Mouse (Mus musculus): Measurements from ENCODE around the gene Pth2. TPM values are rescaled to one million over a fixed set of nuclear protein-coding genes. Genes with fewer than 3 reads are reported as not detected.

Gene Pth2
- total and polyA plus RNA-seq, 3 experiments = not detected

- no peaks in the 10 kb centered on the region for H3K36me3 ChIP-seq (ENCODE audit: control insufficient read depth, insufficient read depth, low read length)
- H3K4me1 ChIP-seq (ENCODE audit: control insufficient read depth, insufficient read depth, low read length) = no peaks in the 10 kb centered on the region
- no peak overlapping the region for H3K27ac ChIP-seq
- no peak overlapping the region for H3K4me3 ChIP-seq
- H3K27me3 ChIP-seq (ENCODE audit: control insufficient read depth, insufficient read depth, low read length) = peaks cover 15% of the 10 kb centered on the region; the same call in 1 of the 2 replicates
- intact Hi-C loops (cut with DNase I) = no loop called here
- DNase-seq = no peak
- 66% methylated on average over 7 of the region's 7 CpGs for WGBS
- H3K9ac ChIP-seq (ENCODE audit: low read depth, low read length) = no peak overlapping the region
- no peak for TF ChIP-seq POLR2A (IDR thresholded peaks at IDR 0.05; ENCODE audit: insufficient read depth, low read depth, low read length)
- no peak for TF ChIP-seq EP300 (IDR thresholded peaks at IDR 0.05; ENCODE audit: insufficient read depth, low read depth, low read length)
- no peak for TF ChIP-seq CTCF (IDR thresholded peaks at IDR 0.05)
- no peaks in the 10 kb centered on the region for H3K79me2 ChIP-seq (replicated peaks; ENCODE audit: control insufficient read depth, insufficient read depth, low read length)
Observed at GRCm38 (mm10) chr7:45185921-45186320, 5.1 kb downstream of the Pth2 start.

GRCm38 (mm10) chr7:45189600-45189999, 8.8 kb downstream of the Pth2 start:
- H3K9ac ChIP-seq (ENCODE audit: low read depth, low read length) = no peak overlapping the region
- H3K27ac ChIP-seq = no peak overlapping the region
- no peak for DNase-seq
- H3K27me3 ChIP-seq (ENCODE audit: control insufficient read depth, insufficient read depth, low read length) = peaks cover 5% of the 10 kb centered on the region; the same call in 1 of the 2 replicates
- WGBS = 50% methylated on average over 16 of the region's 16 CpGs
- H3K79me2 ChIP-seq (replicated peaks; ENCODE audit: control insufficient read depth, insufficient read depth, low read length) = no peaks in the 10 kb centered on the region
- TF ChIP-seq CTCF (IDR thresholded peaks at IDR 0.05) (no peak), EP300 (IDR thresholded peaks at IDR 0.05; ENCODE audit: insufficient read depth, low read depth, low read length) (no peak), POLR2A (IDR thresholded peaks at IDR 0.05; ENCODE audit: insufficient read depth, low read depth, low read length) (no peak)
- H3K4me3 ChIP-seq = no peak overlapping the region
- H3K4me1 ChIP-seq (ENCODE audit: control insufficient read depth, insufficient read depth, low read length) = no peaks in the 10 kb centered on the region
- intact Hi-C loops (cut with DNase I) = no loop called here
- H3K36me3 ChIP-seq (ENCODE audit: control insufficient read depth, insufficient read depth, low read length) = no peaks in the 10 kb centered on the region

GRCm38 (mm10) chr7:45190186-45190585, 9.4 kb downstream of the Pth2 start:
- H3K4me1 ChIP-seq (ENCODE audit: control insufficient read depth, insufficient read depth, low read length) = no peaks in the 10 kb centered on the region
- H3K27me3 ChIP-seq (ENCODE audit: control insufficient read depth, insufficient read depth, low read length) = peaks cover 5% of the 10 kb centered on the region; the same call in 1 of the 2 replicates
- no peaks in the 10 kb centered on the region for H3K36me3 ChIP-seq (ENCODE audit: control insufficient read depth, insufficient read depth, low read length)
- H3K9ac ChIP-seq (ENCODE audit: low read depth, low read length) = no peak overlapping the region
- 88% methylated on average over 6 of the region's 6 CpGs for WGBS
- intact Hi-C loops (cut with DNase I) = no loop called here
- no peak for DNase-seq
- no peaks in the 10 kb centered on the region for H3K79me2 ChIP-seq (replicated peaks; ENCODE audit: control insufficient read depth, insufficient read depth, low read length)
- no peak for TF ChIP-seq CTCF (IDR thresholded peaks at IDR 0.05)
- H3K27ac ChIP-seq = no peak overlapping the region
- H3K4me3 ChIP-seq = no peak overlapping the region

- no peak overlapping the region for H3K4me3 ChIP-seq
- no peak for TF ChIP-seq POLR2A (IDR thresholded peaks at IDR 0.05; ENCODE audit: insufficient read depth, low read depth, low read length)
- TF ChIP-seq EP300 (IDR thresholded peaks at IDR 0.05; ENCODE audit: insufficient read depth, low read depth, low read length) = no peak
- no peak for TF ChIP-seq CTCF (IDR thresholded peaks at IDR 0.05)
- H3K9ac ChIP-seq (ENCODE audit: low read depth, low read length) = no peak overlapping the region
- no peaks in the 10 kb centered on the region for H3K36me3 ChIP-seq (ENCODE audit: control insufficient read depth, insufficient read depth, low read length)
- 60% methylated on average over 2 of the region's 2 CpGs for WGBS
- peaks cover 5% of the 10 kb centered on the region; the same call in 1 of the 2 replicates for H3K27me3 ChIP-seq (ENCODE audit: control insufficient read depth, insufficient read depth, low read length)
- DNase-seq = no peak
- H3K27ac ChIP-seq = no peak overlapping the region
- no peaks in the 10 kb centered on the region; the same call in 1 of the 2 replicates for H3K4me1 ChIP-seq (ENCODE audit: control insufficient read depth, insufficient read depth, low read length)
- no peaks in the 10 kb centered on the region for H3K79me2 ChIP-seq (replicated peaks; ENCODE audit: control insufficient read depth, insufficient read depth, low read length)
- intact Hi-C loops (cut with DNase I) = no loop called here
Observed at GRCm38 (mm10) chr7:45191161-45191560, 10.4 kb downstream of the Pth2 start.

- 23% methylated on average over 8 of the region's 8 CpGs for WGBS
- Histone ChIP-seq H3K79me2 (replicated peaks; ENCODE audit: control insufficient read depth, insufficient read depth, low read length) (no peaks in the 10 kb centered on the region), H3K9ac (ENCODE audit: low read depth, low read length) (no peak overlapping the region), H3K4me3 (no peak overlapping the region), H3K4me1 (ENCODE audit: control insufficient read depth, insufficient read depth, low read length) (no peaks in the 10 kb centered on the region; the same call in 1 of the 2 replicates), H3K27ac (no peak overlapping the region), H3K27me3 (ENCODE audit: control insufficient read depth, insufficient read depth, low read length) (peaks cover 5% of the 10 kb centered on the region; the same call in 1 of the 2 replicates), H3K36me3 (ENCODE audit: control insufficient read depth, insufficient read depth, low read length) (no peaks in the 10 kb centered on the region)
- TF ChIP-seq CTCF (IDR thresholded peaks at IDR 0.05) = no peak
- no peak for TF ChIP-seq EP300 (IDR thresholded peaks at IDR 0.05; ENCODE audit: insufficient read depth, low read depth, low read length)
- no peak for TF ChIP-seq POLR2A (IDR thresholded peaks at IDR 0.05; ENCODE audit: insufficient read depth, low read depth, low read length)
- no peak for DNase-seq
- intact Hi-C loops (cut with DNase I) = no loop called here
Observed at GRCm38 (mm10) chr7:45191803-45192363, 11.1 kb downstream of the Pth2 start.

DNA sequence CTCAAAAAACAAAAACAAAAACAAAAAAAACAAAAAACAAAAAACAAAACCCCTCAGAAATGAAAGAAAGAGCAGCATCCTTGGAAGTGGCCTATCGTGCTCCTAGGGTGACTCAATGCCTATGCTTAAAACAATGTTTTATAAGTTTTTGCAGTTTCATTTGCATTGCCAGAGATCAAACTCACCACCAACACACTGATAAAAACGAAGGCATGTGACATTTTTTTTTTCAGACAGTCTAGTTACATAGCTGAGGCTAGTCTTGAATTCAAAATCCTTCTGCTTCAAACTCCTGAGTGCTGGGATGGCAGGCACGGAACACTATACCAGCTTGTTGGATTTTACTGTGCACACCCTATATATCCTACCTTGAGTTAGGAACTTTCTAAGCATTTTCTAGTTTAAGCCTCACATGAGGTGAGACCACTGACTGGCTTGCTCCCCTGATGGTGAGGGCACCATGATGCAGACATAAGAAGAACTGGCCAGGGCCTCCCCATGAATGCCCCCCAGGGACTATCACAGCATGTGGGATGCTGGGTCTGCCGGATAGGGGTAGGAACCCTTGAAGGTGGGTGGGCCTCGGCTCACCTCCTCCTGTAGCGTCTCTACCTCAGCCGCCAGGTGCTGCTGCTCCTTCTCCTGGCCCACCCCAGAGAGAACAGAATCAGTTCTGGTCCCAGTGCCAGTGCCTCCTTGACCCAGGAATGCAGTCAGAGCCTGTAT, 12.0 kb downstream of the Pth2 start:
- WGBS = 80% methylated on average over 7 of the region's 7 CpGs
- no peak for DNase-seq
- Histone ChIP-seq H3K4me1 (ENCODE audit: control insufficient read depth, insufficient read depth, low read length) (no peaks in the 10 kb centered on the region; the same call in 1 of the 2 replicates), H3K9ac (ENCODE audit: low read depth, low read length) (no peak overlapping the region), H3K27ac (no peak overlapping the region), H3K79me2 (replicated peaks; ENCODE audit: control insufficient read depth, insufficient read depth, low read length) (no peaks in the 10 kb centered on the region), H3K27me3 (ENCODE audit: control insufficient read depth, insufficient read depth, low read length) (0 out of 2 replicates have a peak, but pooled peaks cover 3% of the 10 kb centered on the region), H3K4me3 (no peak overlapping the region), H3K36me3 (ENCODE audit: control insufficient read depth, insufficient read depth, low read length) (no peaks in the 10 kb centered on the region)
- intact Hi-C loops (cut with DNase I) = no loop called here
- no peak for TF ChIP-seq CTCF (IDR thresholded peaks at IDR 0.05)
- no peak for TF ChIP-seq POLR2A (IDR thresholded peaks at IDR 0.05; ENCODE audit: insufficient read depth, low read depth, low read length)
- TF ChIP-seq EP300 (IDR thresholded peaks at IDR 0.05; ENCODE audit: insufficient read depth, low read depth, low read length) = no peak

Data from heart, adult 2 months (tissue).